In the genomic region with DNA sequence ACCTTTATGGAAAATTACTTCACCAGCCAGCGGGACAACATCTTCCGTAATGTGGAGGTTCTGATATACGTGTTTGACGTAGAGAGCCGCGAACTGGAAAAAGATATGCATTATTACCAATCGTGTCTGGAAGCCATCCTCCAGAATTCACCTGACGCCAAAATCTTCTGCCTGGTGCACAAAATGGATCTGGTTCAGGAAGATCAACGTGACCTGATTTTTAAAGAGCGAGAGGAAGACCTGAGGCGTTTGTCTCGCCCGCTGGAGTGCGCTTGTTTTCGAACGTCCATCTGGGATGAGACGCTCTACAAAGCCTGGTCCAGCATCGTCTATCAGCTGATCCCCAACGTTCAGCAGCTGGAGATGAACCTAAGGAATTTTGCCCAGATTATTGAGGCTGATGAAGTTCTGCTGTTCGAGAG, we compare ENCODE assay signal across 8 mouse cellular contexts. TPM values are rescaled to one million over a fixed set of nuclear protein-coding genes. Genes with fewer than 3 reads are reported as not detected.
A peak's percentile ranks its signal among the peaks of the same experiment; 100 is the strongest.
DNase-seq lines count a peak whose midpoint lies in the region; ATAC-seq and TF ChIP-seq lines count a peak whose summit lies in the region.

No protein-coding gene starts in this region.

- peak overlapping the region; percentile 83 for H3K4me3 ChIP-seq in erythroblast, embryonic 14.5 days (replicated peaks)
- H3K4me3 ChIP-seq in cortical plate, adult 2 months (ENCODE audit: insufficient read depth, low read length), result peak overlapping the region; percentile 95

- DNase-seq in heart, postnatal 14 days, result peak; percentile 10 to 23
- DNase-seq in left cerebral cortex, postnatal 14 days (ENCODE audit: low spot score in 2 of 2), result peak; percentile 24 to 37
- DNase-seq in mesoderm, embryonic 11.5 days (ENCODE audit: low read depth, low spot score), result peak; percentile 58
- DNase-seq in yolk sac, embryonic 10.5 days (ENCODE audit: low spot score), result no peak

- H3K36me3 ChIP-seq in erythroblast, embryonic 14.5 days (ENCODE audit: control insufficient read depth), result peaks cover 40% of the 10 kb centered on the region

- intact Hi-C loops in heart, postnatal 14 days (cut with DNase I), result loop anchor here (5.0 kb wide), 1 partner anchor 76 kb away; no protein-coding TSS in a partner anchor
- intact Hi-C loops in left cerebral cortex, postnatal 14 days (cut with DNase I), result loop anchor here (5.0 kb wide), 1 partner anchor 121 kb away; no protein-coding TSS in a partner anchor

- H3K9me3 ChIP-seq in erythroblast, embryonic 14.5 days (ENCODE audit: control insufficient read depth, low read length), result no peaks in the 10 kb centered on the region

- peaks cover 32% of the 10 kb centered on the region for H3K4me1 ChIP-seq in erythroblast, embryonic 14.5 days (ENCODE audit: control insufficient read depth)
- peaks cover 8% of the 10 kb centered on the region; the same call in 1 of the 2 replicates for H3K4me1 ChIP-seq in cortical plate, adult 2 months (ENCODE audit: control insufficient read depth, insufficient read depth, low read length)

- H3K27ac ChIP-seq in cortical plate, adult 2 months (ENCODE audit: insufficient read depth, low read length), result peak overlapping the region; percentile 72

- ATAC-seq in erythroblast, adult 5-6 weeks (replicated peaks; ENCODE audit: low FRiP score, poor library complexity, severe bottlenecking), result no peak
- peak; percentile 15 for ATAC-seq in CD4-positive, CD25-positive, alpha-beta regulatory T cell, adult 4 months

- no peak for TF ChIP-seq CTCF in cortical plate, adult 2 months (IDR thresholded peaks at IDR 0.05; ENCODE audit: extremely low read depth, insufficient read depth, low read length)

- peaks cover 12% of the 10 kb centered on the region for H3K27me3 ChIP-seq in erythroblast, embryonic 14.5 days (ENCODE audit: control insufficient read depth)

- TF ChIP-seq POLR2A in cortical plate, adult 2 months (IDR thresholded peaks at IDR 0.05; ENCODE audit: extremely low read depth, insufficient read depth, low read length), result no peak

RNA-seq across cellular contexts. Expression of gene Rraga, which starts 0.7 kb away (rescaled TPM):
- 5.6 and 5.9 TPM in 2 replicates for polyA plus RNA-seq in erythroblast, embryonic 14.5 days (2012)
- total RNA-seq in erythroblast, adult 5-6 weeks (2015; ENCODE audit: low replicate concordance), result 15.3 and 15.9 TPM in 2 replicates
- 10.1 and 12.1 TPM in 2 replicates for total RNA-seq in erythroblast, adult 5-6 weeks (2017; ENCODE audit: low replicate concordance)
- polyA plus RNA-seq in CD4-positive, CD25-positive, alpha-beta regulatory T cell, adult 4 months (2017; shearing (Covaris generic)), result 10 to 100 TPM; 32.0 to 36.9 TPM
- polyA plus RNA-seq in cortical plate, adult 2 months (2012; rRNA removed), result 117 and 118 TPM in 2 replicates
- total RNA-seq in heart, postnatal 14 days (2021), result 10 to 100 TPM; 58.5 to 61.4 TPM
- total RNA-seq in left cerebral cortex, postnatal 14 days (2021), result 100 to 1,000 TPM; 147 to 152 TPM

RNA-seq across cellular contexts. Expression of gene Saxo1, which starts 18.0 kb away (rescaled TPM):
- polyA plus RNA-seq in erythroblast, embryonic 14.5 days (2012), result not detected in 2 replicates
- not detected in 2 replicates for total RNA-seq in erythroblast, adult 5-6 weeks (2015; ENCODE audit: low replicate concordance)
- not detected in 2 replicates for total RNA-seq in erythroblast, adult 5-6 weeks (2017; ENCODE audit: low replicate concordance)
- polyA plus RNA-seq in CD4-positive, CD25-positive, alpha-beta regulatory T cell, adult 4 months (2017; shearing (Covaris generic)), result not detected
- 0.06 and 0.11 TPM in 2 replicates for polyA plus RNA-seq in cortical plate, adult 2 months (2012; rRNA removed)
- total RNA-seq in heart, postnatal 14 days (2021), result not detected
- not detected for total RNA-seq in left cerebral cortex, postnatal 14 days (2021)

RNA-seq across cellular contexts. Expression of gene Haus6, which starts 35.7 kb away (rescaled TPM):
- polyA plus RNA-seq in erythroblast, embryonic 14.5 days (2012), result 1.2 and 1.5 TPM in 2 replicates
- total RNA-seq in erythroblast, adult 5-6 weeks (2015; ENCODE audit: low replicate concordance), result 6.5 and 7.9 TPM in 2 replicates
- 10.6 and 13.9 TPM in 2 replicates for total RNA-seq in erythroblast, adult 5-6 weeks (2017; ENCODE audit: low replicate concordance)
- 10 to 100 TPM; 13.0 to 19.2 TPM for polyA plus RNA-seq in CD4-positive, CD25-positive, alpha-beta regulatory T cell, adult 4 months (2017; shearing (Covaris generic))
- polyA plus RNA-seq in cortical plate, adult 2 months (2012; rRNA removed), result 3.4 and 3.5 TPM in 2 replicates
- total RNA-seq in heart, postnatal 14 days (2021), result 1 to 10 TPM; 6.1 to 7.5 TPM
- total RNA-seq in left cerebral cortex, postnatal 14 days (2021), result 1 to 10 TPM; 6.6 to 6.8 TPM
